Mouse (Mus musculus) bone marrow, adult 2 months (tissue): ENCODE results near the gene Smyd1.

Experiments
- CTCF ChIP-seq: fragments of 200-500 bp; IDR thresholded peaks from 2 replicates; pipeline ENCODE4 v1.5.1; 2011; ENCODE audit warnings: low read length, control low read depth; ENCODE audit not compliant: control insufficient read depth, insufficient read depth
- POLR2A ChIP-seq: fragments of 200-500 bp; IDR thresholded peaks from 2 replicates; pipeline ENCODE4 v1.6.1; 2011; ENCODE audit warnings: low read depth, mild to moderate bottlenecking, control low read depth, low read length, borderline replicate concordance; ENCODE audit not compliant: control insufficient read depth

DNA sequence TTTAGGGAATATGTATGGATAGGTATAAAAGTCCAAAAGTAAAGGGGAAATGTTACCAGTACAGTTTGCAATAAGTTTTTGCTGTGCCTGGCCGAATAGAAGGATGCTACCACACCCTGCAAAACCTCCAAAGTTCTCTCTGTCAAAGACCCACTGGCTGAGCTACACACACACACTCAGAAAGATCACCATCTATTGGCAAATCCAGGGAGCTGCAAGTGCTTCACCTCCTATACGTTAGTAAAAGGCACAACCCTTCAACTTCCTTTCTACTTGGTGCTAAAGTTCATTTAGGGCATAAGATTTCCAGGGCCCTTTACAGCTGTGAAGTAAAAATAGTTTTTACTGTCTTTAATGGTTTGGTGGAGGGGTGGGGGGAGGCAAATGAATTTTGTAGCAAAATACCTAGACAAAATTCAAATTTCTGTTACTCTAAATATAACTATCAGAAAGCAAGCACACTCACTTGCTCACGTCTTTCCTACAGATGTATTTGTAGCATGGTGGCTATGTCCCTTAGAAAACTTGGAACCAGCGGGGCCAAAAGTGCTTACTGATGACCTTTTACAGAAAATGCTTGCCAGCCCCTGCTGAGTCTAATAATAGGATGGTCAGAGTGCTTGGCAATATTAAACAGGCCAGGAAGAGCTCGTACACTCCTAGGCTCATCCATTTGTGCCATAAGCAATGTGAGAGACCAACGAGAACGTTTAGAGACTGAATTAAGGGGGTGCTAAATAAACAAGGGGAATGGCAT is 52.9 kb downstream of the Smyd1 start:
- TF ChIP-seq CTCF (no peak), POLR2A (no peak)
